Mouse (Mus musculus) thymus, adult 2 months (tissue): ENCODE data around the gene Usp17la. TPM values are rescaled to one million over a fixed set of nuclear protein-coding genes. Genes with fewer than 3 reads are reported as not detected.
"Not testable (repeated sequence)": the region's sequence is repeated elsewhere in the genome, so short reads cannot be mapped to it uniquely, and the experiment has no call there.

Experiments
- DNase-seq: peaks from one replicate; pipeline ENCODE4 v3.0.0; 2021
- H3K27ac ChIP-seq: fragments of 200-500 bp; 2 replicates; pipeline ENCODE4 v1.5.1; 2012; ENCODE audit warnings: low read length, control low read depth; ENCODE audit not compliant: control insufficient read depth, insufficient read depth
- H3K27me3 ChIP-seq: fragments of 200-500 bp; 2 replicates; pipeline ENCODE4 v1.6.1; 2012; ENCODE audit warnings: mild to moderate bottlenecking, low read length, moderate library complexity, mixed read lengths; ENCODE audit not compliant: control insufficient read depth, insufficient read depth
- H3K36me3 ChIP-seq: fragments of 200-500 bp; 2 replicates; pipeline ENCODE4 v1.6.1; 2012; ENCODE audit warnings: mild to moderate bottlenecking, low read length, moderate library complexity; ENCODE audit not compliant: control insufficient read depth, insufficient read depth
- H3K4me1 ChIP-seq: fragments of 200-500 bp; replicated peaks from 2 replicates; pipeline ENCODE4 v1.6.1; 2012; ENCODE audit warnings: low read length; ENCODE audit not compliant: control insufficient read depth, insufficient read depth
- H3K4me3 ChIP-seq: fragments of 200-500 bp; 2 replicates; pipeline ENCODE4 v1.5.1; 2012; ENCODE audit warnings: mild to moderate bottlenecking, low read length, control low read depth, moderate library complexity; ENCODE audit not compliant: control insufficient read depth, insufficient read depth
- CTCF ChIP-seq: fragments of 200-500 bp; IDR thresholded peaks from 2 replicates; pipeline ENCODE4 v1.5.1; 2012; ENCODE audit warnings: mild to moderate bottlenecking, control low read depth, low read length, moderate library complexity, borderline replicate concordance; ENCODE audit not compliant: control insufficient read depth, poor library complexity, insufficient read depth; ENCODE audit errors: extremely low read depth
- POLR2A ChIP-seq: fragments of 200-500 bp; IDR thresholded peaks from 2 replicates; pipeline ENCODE4 v1.6.1; 2012; ENCODE audit warnings: mild to moderate bottlenecking, low read length, control low read depth, moderate library complexity; ENCODE audit not compliant: control insufficient read depth, poor library complexity, insufficient read depth; ENCODE audit errors: extremely low read depth
- WGBS: fragments of 180-500 bp; shearing (Covaris S2); methylation state at CpG from one replicate; pipeline ENCODE4 v1.1.7; 2018; 5-methylcytosine and 5-hydroxymethylcytosine counted together
- polyA plus RNA-seq: library from polyadenylated mRNA; depleted of rRNA; stranded (reverse); fragments of >200 nt; gene quantifications from 2 replicates; pipeline ENCODE4 v1.2.3, GENCODE M21; 2012; rRNA removed

Usp17la gene
- not detected in 2 replicates for polyA plus RNA-seq

DNA sequence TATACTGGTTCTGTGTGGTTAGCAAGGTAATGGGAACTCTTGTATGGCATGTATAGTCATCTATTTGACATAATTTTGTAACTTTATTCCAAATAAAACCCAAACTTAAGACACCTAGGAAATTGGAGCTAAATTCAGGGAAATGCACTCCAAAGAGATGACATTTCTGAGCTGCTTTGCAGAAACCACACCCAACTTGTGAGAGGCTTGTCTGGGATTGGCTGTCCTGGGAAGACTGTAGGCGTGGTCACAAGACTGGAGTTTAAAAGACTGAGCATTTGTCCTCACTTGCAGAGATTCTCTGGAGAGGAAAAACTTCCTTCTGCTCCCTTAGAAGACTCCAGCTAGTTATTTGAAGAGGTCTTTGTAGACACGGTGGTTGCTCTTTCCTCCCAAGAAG lies at the start of gene Usp17la:
TSS of gene Usp17la (plus strand) at position 301 of the 400 bp plus-strand sequence.
- WGBS, result 69% methylated on average over 2 of the region's 2 CpGs

DNA sequence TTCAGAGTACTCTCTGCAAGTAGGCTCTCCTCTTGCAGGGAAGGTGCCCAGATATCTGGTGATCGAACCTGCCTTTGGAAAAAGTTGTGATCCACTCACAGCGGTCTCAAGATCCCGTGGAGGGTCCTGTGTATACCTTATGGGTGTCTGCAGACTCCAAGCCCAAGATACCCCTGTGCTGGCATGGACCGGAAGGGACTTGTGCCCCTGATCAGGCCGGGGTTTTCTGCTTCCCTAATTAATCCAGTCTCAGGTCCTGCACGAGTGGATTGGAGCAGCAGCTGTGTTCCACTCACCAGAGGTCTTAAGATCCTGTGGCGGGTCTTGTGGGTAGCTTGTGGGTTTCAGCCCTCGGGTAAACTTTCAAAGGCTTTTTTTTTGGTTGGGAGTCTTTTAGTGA lies 46.5 kb upstream of the Usp17la start:
- 76% methylated on average over 8 of the region's 8 CpGs for WGBS
- H3K4me1 ChIP-seq, H3K36me3 ChIP-seq, H3K4me3 ChIP-seq, H3K27ac ChIP-seq, DNase-seq, H3K27me3 ChIP-seq: not testable (repeated sequence)

More for the DNA sequence above, at the start of gene Usp17la:
- DNase-seq, H3K36me3 ChIP-seq, H3K4me1 ChIP-seq, H3K27ac ChIP-seq, H3K4me3 ChIP-seq, H3K27me3 ChIP-seq: not testable (repeated sequence)

DNA sequence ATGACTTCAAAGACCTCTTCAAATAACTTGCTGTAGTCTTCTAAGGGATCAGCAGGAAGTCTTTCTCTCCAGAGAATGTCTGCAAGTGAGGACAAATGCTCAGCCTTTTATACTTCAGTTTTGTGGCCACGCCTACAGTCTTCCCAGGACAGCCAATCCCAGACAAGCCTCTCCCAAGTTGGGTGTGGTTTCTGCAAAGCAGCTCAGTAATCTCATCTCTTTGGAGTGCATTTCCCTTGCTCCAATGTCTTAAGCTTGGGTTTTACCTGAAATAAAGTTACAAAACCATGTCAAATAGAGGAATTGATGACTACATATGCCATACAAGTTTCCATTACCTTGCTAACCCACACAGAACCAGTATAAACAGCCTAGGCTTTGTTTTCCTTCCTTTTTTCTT lies 14.3 kb upstream of the Usp17la start, which contains the start of gene Usp17lb:
TSS of gene Usp17lb (minus strand) at position 101 of the 400 bp plus-strand sequence.
- DNase-seq, result no peak
- Histone ChIP-seq H3K4me1 (no peaks in the 10 kb centered on the region), H3K27me3 (no peaks in the 10 kb centered on the region), H3K4me3 (no peak within 1 kb of the TSS), H3K27ac (no peak within 1 kb of the TSS), H3K36me3 (no peaks in the 10 kb centered on the region)
- TF ChIP-seq POLR2A (no peak), CTCF (no peak)
- 82% methylated on average over 1 of the region's 1 CpGs for WGBS

DNA sequence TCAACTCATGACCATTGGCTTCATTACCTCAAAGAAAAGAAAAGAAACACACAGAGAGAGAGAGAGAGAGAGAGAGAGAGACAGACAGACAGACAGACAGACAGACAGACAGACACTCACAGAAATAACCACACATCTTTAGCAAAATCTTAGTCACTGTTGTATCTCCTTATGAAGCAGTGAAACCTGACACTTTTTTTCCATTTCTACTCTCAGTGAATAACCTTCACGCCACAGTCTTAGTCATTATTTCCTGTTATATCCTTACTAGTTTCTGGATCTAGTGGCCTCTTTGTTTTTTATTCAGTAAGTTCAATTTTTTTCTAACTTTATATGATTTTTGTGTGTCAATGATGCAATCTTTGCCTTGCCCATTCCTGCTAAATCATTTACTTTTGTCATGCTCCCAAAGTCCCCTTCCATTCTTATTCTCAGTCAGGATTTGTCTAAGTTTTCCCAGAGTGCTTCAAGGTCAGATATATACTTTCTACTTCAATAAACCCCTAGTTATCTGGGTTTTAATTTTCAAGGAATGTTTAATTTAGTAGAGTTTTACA lies 13.0 kb upstream of the Usp17la start:
- Histone ChIP-seq H3K4me3 (no peak overlapping the region), H3K27ac (no peak overlapping the region), H3K27me3 (no peaks in the 10 kb centered on the region), H3K36me3 (no peaks in the 10 kb centered on the region), H3K4me1 (no peaks in the 10 kb centered on the region)
- no peak for DNase-seq
- TF ChIP-seq POLR2A (no peak), CTCF (no peak)
- WGBS, result 82% methylated on average over 1 of the region's 1 CpGs

DNA sequence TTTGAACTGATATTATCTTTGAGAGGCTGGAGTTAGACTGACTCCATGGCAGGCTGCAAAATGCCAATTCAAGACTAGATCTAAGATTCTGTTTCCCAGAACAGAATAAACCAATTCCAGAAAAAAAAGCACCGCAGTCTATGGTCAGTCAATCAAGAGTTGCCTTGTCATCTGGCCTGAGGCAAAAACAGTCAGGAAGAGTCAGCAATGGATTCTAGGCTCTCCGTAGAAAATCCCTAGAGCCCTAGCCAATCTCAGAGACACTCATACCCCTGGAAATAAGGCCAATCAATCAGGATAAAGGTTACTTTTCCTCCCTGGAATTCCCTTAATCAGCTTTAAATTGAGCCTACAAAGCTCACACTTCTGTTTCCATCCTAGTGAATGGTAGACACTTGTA lies 5.3 kb upstream of the Usp17la start:
- not testable (repeated sequence) for DNase-seq, H3K4me3 ChIP-seq, H3K27me3 ChIP-seq, H3K4me1 ChIP-seq, H3K36me3 ChIP-seq, H3K27ac ChIP-seq
- 97% methylated on average over 2 of the region's 2 CpGs for WGBS

DNA sequence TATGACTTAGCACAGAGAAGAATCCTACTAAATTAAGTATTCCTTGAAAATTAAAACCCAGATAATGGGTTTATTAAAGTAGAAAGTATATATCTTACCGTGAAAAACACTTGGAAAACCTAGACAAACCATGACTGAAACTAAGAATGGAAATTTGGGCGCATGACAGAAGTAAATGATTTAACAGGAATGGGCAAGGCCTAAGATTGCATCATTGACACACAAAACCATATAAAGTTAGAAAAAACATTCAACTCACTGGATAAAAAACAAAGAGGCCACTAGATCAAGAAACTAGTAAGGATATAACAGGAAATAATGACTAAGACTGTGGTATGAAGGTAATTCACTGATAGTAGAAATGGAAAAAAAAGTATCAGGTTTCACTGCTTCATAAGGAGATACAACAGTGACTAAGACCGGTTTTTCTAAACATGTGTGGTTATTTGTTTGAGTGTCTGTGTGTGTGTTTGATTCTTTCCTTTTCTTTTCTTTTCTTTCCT lies 1.5 kb upstream of the Usp17la start:
- 84% methylated on average over 3 of the region's 3 CpGs for WGBS
- Histone ChIP-seq H3K27ac (no peak overlapping the region), H3K4me1 (no peaks in the 10 kb centered on the region), H3K27me3 (no peaks in the 10 kb centered on the region), H3K4me3 (no peak overlapping the region), H3K36me3 (no peaks in the 10 kb centered on the region)
- TF ChIP-seq POLR2A, result no peak
- TF ChIP-seq CTCF, result no peak
- no peak for DNase-seq

DNA sequence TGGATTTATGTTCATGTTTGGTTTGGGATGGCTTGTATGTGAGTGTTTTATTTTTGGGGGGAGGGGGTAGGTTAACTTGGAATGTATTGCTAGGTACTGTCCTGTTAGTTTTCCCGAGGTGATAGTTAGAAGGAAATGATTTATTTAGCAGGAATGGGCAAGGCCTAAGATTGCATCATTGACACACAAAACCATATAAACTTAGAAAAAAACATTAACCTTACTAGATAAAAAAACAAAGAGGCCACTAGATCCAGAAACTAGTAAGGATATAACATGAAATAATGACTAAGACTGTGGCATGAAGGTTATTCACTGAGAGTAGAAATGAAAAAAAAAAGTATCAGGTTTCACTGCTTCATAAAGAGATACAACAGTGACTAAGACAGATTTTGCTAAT lies 874 bp downstream of the Usp17la start:
- Histone ChIP-seq H3K36me3 (no peaks in the 10 kb centered on the region), H3K27ac (no peak overlapping the region), H3K27me3 (no peaks in the 10 kb centered on the region), H3K4me1 (no peaks in the 10 kb centered on the region), H3K4me3 (no peak overlapping the region)
- 78% methylated on average over 1 of the region's 1 CpGs for WGBS
- TF ChIP-seq CTCF (no peak), POLR2A (no peak)
- DNase-seq, result no peak
